ENCODE assay signal across 26 mouse cellular contexts in genomic region chr3:72825618-72826017, GRCm38 (mm10).
"Had no signal": no experiment of that assay in that cellular context is flagged by ENCODE, and none has a peak within 500 bp of the region (broad histone marks: within the 10 kb centered on the region; RNA-seq: fewer than 3 reads in every experiment).

No protein-coding gene starts in this region.

- H3K36me3 ChIP-seq: heart, embryonic 13.5 days; heart, embryonic 15.5 days; hindbrain, embryonic 13.5 days; kidney, embryonic 15.5 days; limb, embryonic 12.5 days; limb, embryonic 15.5 days; liver, embryonic 12.5 days had no signal

- H3K9ac ChIP-seq: heart, embryonic 13.5 days; heart, embryonic 15.5 days; hindbrain, embryonic 13.5 days; kidney, embryonic 15.5 days; limb, embryonic 12.5 days; limb, embryonic 15.5 days; liver, embryonic 12.5 days; liver, embryonic 14.5 days had no signal

- H3K27ac ChIP-seq: heart, adult 2 months; heart, embryonic 13.5 days; heart, embryonic 15.5 days; hindbrain, embryonic 13.5 days; hindbrain, postnatal 0 days; kidney, embryonic 15.5 days; kidney, postnatal 0 days; limb, embryonic 12.5 days; limb, embryonic 15.5 days; liver, embryonic 12.5 days; liver, embryonic 14.5 days had no signal

- H3K4me2 ChIP-seq: heart, embryonic 11.5 days; heart, embryonic 13.5 days; heart, embryonic 15.5 days; hindbrain, embryonic 13.5 days; kidney, embryonic 15.5 days; limb, embryonic 12.5 days; limb, embryonic 15.5 days; liver, embryonic 12.5 days had no signal

- H3K9me3 ChIP-seq: heart, embryonic 13.5 days; heart, embryonic 15.5 days; hindbrain, embryonic 13.5 days; kidney, embryonic 15.5 days; limb, embryonic 12.5 days; limb, embryonic 15.5 days; liver, embryonic 12.5 days had no signal

- H3K4me1 ChIP-seq: heart, embryonic 13.5 days; heart, embryonic 15.5 days; hindbrain, embryonic 13.5 days; kidney, embryonic 15.5 days; limb, embryonic 12.5 days; limb, embryonic 15.5 days; liver, embryonic 12.5 days had no signal

- DNase-seq: gastrocnemius, postnatal 14 days; gastrocnemius, postnatal 36 days; heart, adult 11 months; heart, adult 2 months; heart, postnatal 14 days; heart, postnatal 36 days; kidney, adult 11 months; kidney, adult 2 months; kidney, adult 9 months; kidney, postnatal 14 days; kidney, postnatal 36 days; layer of hippocampus, adult 9-11 months; layer of hippocampus, postnatal 36 days; left cerebral cortex, postnatal 4 days had no signal

- H3K4me3 ChIP-seq: heart, adult 2 months; heart, embryonic 13.5 days; heart, embryonic 15.5 days; hindbrain, embryonic 13.5 days; kidney, embryonic 15.5 days; limb, embryonic 12.5 days; limb, embryonic 15.5 days; liver, embryonic 12.5 days had no signal

- ATAC-seq: hindbrain, postnatal 0 days; intestine, embryonic 16.5 days; liver, embryonic 12.5 days had no signal

- H3K27me3 ChIP-seq: heart, embryonic 13.5 days; heart, embryonic 15.5 days; hindbrain, embryonic 13.5 days; kidney, embryonic 15.5 days; limb, embryonic 12.5 days; limb, embryonic 15.5 days; liver, embryonic 12.5 days had no signal
